ENCODE assay signal across 27 mouse cellular contexts in genomic region chr6:32260341-32260740, GRCm38 (mm10).
DNase-seq lines count a peak whose midpoint lies in the region; ATAC-seq lines count a peak whose summit lies in the region.
"Had no signal": no experiment of that assay in that cellular context is flagged by ENCODE, and none has a peak within 500 bp of the region (broad histone marks: within the 10 kb centered on the region; RNA-seq: fewer than 3 reads in every experiment).

No protein-coding gene starts in this region.

- DNase-seq in forebrain, embryonic 14.5 days (ENCODE audit: low spot score): peak; percentile 50
- peak; percentile 52 for DNase-seq in retina, postnatal 1 day
- no peak for DNase-seq in urinary bladder, adult 18-20 months (ENCODE audit: low spot score in 2 of 2)
- DNase-seq: adrenal gland, postnatal 10 days; cerebellum, adult 11-12 months; cerebellum, postnatal 10 days; gastrocnemius, adult 2 months; heart, postnatal 10 days; kidney, adult 8-10 months; kidney, postnatal 10 days; layer of hippocampus, postnatal 36 days; liver; lung, adult 2 months; lung, postnatal 14 days; thymus, adult 2 months; thymus, postnatal 4 days had no signal

- no peaks in the 10 kb centered on the region for H3K9me3 ChIP-seq in forebrain, embryonic 14.5 days (replicated peaks; ENCODE audit: control insufficient read depth, low read length)
- no peaks in the 10 kb centered on the region for H3K9me3 ChIP-seq in forebrain, embryonic 12.5 days
- no peaks in the 10 kb centered on the region for H3K9me3 ChIP-seq in midbrain, embryonic 15.5 days
- H3K9me3 ChIP-seq in midbrain, embryonic 16.5 days (replicated peaks; ENCODE audit: control insufficient read depth, low read length, poor library complexity, severe bottlenecking): no peaks in the 10 kb centered on the region
- no peaks in the 10 kb centered on the region for H3K9me3 ChIP-seq in hindbrain, embryonic 15.5 days
- H3K9me3 ChIP-seq: embryonic facial prominence, embryonic 13.5 days; forebrain, embryonic 10.5 days; heart, embryonic 13.5 days had no signal

- ATAC-seq in forebrain, embryonic 14.5 days: no peak
- no peak for ATAC-seq in forebrain, embryonic 12.5 days (ENCODE audit: low FRiP score)
- ATAC-seq in midbrain, embryonic 15.5 days (replicated peaks): peak; percentile 50; the same call in 1 of the 2 replicates
- ATAC-seq in midbrain, embryonic 16.5 days: no peak; the same call in 1 of the 2 replicates
- no peak for ATAC-seq in hindbrain, embryonic 15.5 days (ENCODE audit: low FRiP score, low read depth)
- ATAC-seq in megakaryocyte-erythroid progenitor cell, adult 5-6 weeks (replicated peaks; ENCODE audit: low FRiP score, low TSS enrichment, poor library complexity, severe bottlenecking): no peak
- ATAC-seq: intestine, embryonic 16.5 days had no signal

- no peak overlapping the region for H3K4me3 ChIP-seq in forebrain, embryonic 14.5 days (ENCODE audit: low read depth, low read length)
- H3K4me3 ChIP-seq in forebrain, embryonic 12.5 days (replicated peaks): no peak overlapping the region
- no peak overlapping the region for H3K4me3 ChIP-seq in midbrain, embryonic 15.5 days
- H3K4me3 ChIP-seq in midbrain, embryonic 16.5 days (ENCODE audit: low read depth, low read length): no peak overlapping the region
- no peak overlapping the region for H3K4me3 ChIP-seq in hindbrain, embryonic 15.5 days
- H3K4me3 ChIP-seq: embryonic facial prominence, embryonic 13.5 days; forebrain, embryonic 10.5 days; gastrocnemius, adult 2 months; heart, embryonic 13.5 days had no signal

- H3K9ac ChIP-seq in forebrain, embryonic 14.5 days (ENCODE audit: low read length): no peak overlapping the region
- no peak overlapping the region for H3K9ac ChIP-seq in forebrain, embryonic 12.5 days
- H3K9ac ChIP-seq in midbrain, embryonic 15.5 days: no peak overlapping the region
- no peak overlapping the region for H3K9ac ChIP-seq in midbrain, embryonic 16.5 days (ENCODE audit: low read depth, low read length)
- H3K9ac ChIP-seq in hindbrain, embryonic 15.5 days: no peak overlapping the region
- H3K9ac ChIP-seq: embryonic facial prominence, embryonic 13.5 days; heart, embryonic 13.5 days; liver, embryonic 14.5 days had no signal

- H3K27ac ChIP-seq in forebrain, embryonic 14.5 days (ENCODE audit: low read depth, low read length): no peak overlapping the region
- H3K27ac ChIP-seq in forebrain, embryonic 12.5 days: no peak overlapping the region
- H3K27ac ChIP-seq in midbrain, embryonic 15.5 days: no peak overlapping the region
- no peak overlapping the region for H3K27ac ChIP-seq in midbrain, embryonic 16.5 days (ENCODE audit: low read length)
- H3K27ac ChIP-seq in hindbrain, embryonic 15.5 days (replicated peaks): peak overlapping the region; percentile 39
- H3K27ac ChIP-seq: embryonic facial prominence, embryonic 13.5 days; gastrocnemius, adult 2 months; heart, embryonic 13.5 days; liver, embryonic 14.5 days had no signal

- 69% methylated on average over 5 of the region's 5 CpGs for WGBS in forebrain, embryonic 14.5 days
- WGBS in forebrain, embryonic 12.5 days: 79% methylated on average over 5 of the region's 5 CpGs
- 70% methylated on average over 5 of the region's 5 CpGs for WGBS in midbrain, embryonic 15.5 days
- WGBS in midbrain, embryonic 16.5 days: 55% methylated on average over 5 of the region's 5 CpGs
- WGBS in hindbrain, embryonic 15.5 days: 47% methylated on average over 5 of the region's 5 CpGs

- peaks cover 29% of the 10 kb centered on the region for H3K4me1 ChIP-seq in forebrain, embryonic 14.5 days (ENCODE audit: control insufficient read depth, insufficient read depth, low read length)
- H3K4me1 ChIP-seq in forebrain, embryonic 12.5 days: peaks cover 23% of the 10 kb centered on the region
- peaks cover 13% of the 10 kb centered on the region for H3K4me1 ChIP-seq in midbrain, embryonic 15.5 days
- H3K4me1 ChIP-seq in midbrain, embryonic 16.5 days (ENCODE audit: control insufficient read depth, insufficient read depth, low read length): peaks cover 12% of the 10 kb centered on the region
- peaks cover 29% of the 10 kb centered on the region for H3K4me1 ChIP-seq in hindbrain, embryonic 15.5 days (replicated peaks)

- no peaks in the 10 kb centered on the region for H3K36me3 ChIP-seq in forebrain, embryonic 14.5 days (ENCODE audit: control insufficient read depth, insufficient read depth, low read length)
- H3K36me3 ChIP-seq in forebrain, embryonic 12.5 days (replicated peaks): no peaks in the 10 kb centered on the region
- H3K36me3 ChIP-seq in midbrain, embryonic 15.5 days (replicated peaks): no peaks in the 10 kb centered on the region
- no peaks in the 10 kb centered on the region for H3K36me3 ChIP-seq in midbrain, embryonic 16.5 days (ENCODE audit: control insufficient read depth, insufficient read depth, low read length)
- H3K36me3 ChIP-seq in hindbrain, embryonic 15.5 days: no peaks in the 10 kb centered on the region
- H3K36me3 ChIP-seq: embryonic facial prominence, embryonic 13.5 days; forebrain, embryonic 10.5 days; heart, embryonic 13.5 days had no signal

- no peaks in the 10 kb centered on the region for H3K27me3 ChIP-seq in forebrain, embryonic 14.5 days (replicated peaks; ENCODE audit: control insufficient read depth, insufficient read depth, low read length)
- H3K27me3 ChIP-seq in forebrain, embryonic 12.5 days: no peaks in the 10 kb centered on the region
- no peaks in the 10 kb centered on the region for H3K27me3 ChIP-seq in midbrain, embryonic 15.5 days (replicated peaks)
- H3K27me3 ChIP-seq in midbrain, embryonic 16.5 days (ENCODE audit: control insufficient read depth, insufficient read depth, low read depth, low read length): no peaks in the 10 kb centered on the region
- H3K27me3 ChIP-seq in hindbrain, embryonic 15.5 days: no peaks in the 10 kb centered on the region
- H3K27me3 ChIP-seq: embryonic facial prominence, embryonic 13.5 days; heart, embryonic 13.5 days had no signal

- H3K4me2 ChIP-seq in forebrain, embryonic 14.5 days (ENCODE audit: low read length): no peak overlapping the region
- H3K4me2 ChIP-seq in forebrain, embryonic 12.5 days: no peak overlapping the region
- H3K4me2 ChIP-seq in midbrain, embryonic 15.5 days: no peak overlapping the region
- no peak overlapping the region for H3K4me2 ChIP-seq in midbrain, embryonic 16.5 days (ENCODE audit: low read length)
- no peak overlapping the region for H3K4me2 ChIP-seq in hindbrain, embryonic 15.5 days
- H3K4me2 ChIP-seq: embryonic facial prominence, embryonic 13.5 days; heart, embryonic 13.5 days; midbrain, embryonic 11.5 days had no signal

Comparison
In these comparisons a context has a peak if more than half of its experiments do, and no peak if none do; other contexts are left out.
1. DNase-seq: peak in forebrain, embryonic 14.5 days (single experiment) and retina, postnatal 1 day (single experiment); none in urinary bladder, adult 18-20 months (0 of 2).